Comparison of ENCODE assay signal across 25 mouse cellular contexts in the genomic region with DNA sequence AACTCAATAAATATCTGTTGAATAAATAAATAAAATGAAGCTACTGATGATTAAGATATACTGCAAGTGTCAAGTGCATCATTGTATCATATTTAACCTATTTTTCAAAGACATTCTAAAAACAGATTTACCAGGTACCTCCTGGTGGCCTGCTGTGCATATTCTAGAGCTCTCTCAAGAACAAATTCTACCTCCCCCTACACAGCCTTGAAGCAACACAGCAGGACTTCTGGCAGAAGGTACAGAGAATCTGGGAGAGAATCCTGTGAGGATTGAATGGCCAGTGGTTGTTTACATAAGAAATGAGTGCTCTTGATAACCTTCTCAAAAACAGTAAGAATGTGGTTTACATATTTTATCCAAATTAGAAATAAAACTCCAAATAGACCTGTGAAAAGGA.
DNase-seq lines count a peak whose midpoint lies in the region; ATAC-seq and TF ChIP-seq lines count a peak whose summit lies in the region.
"Had no signal": no experiment of that assay in that cellular context is flagged by ENCODE, and none has a peak within 500 bp of the region (broad histone marks: within the 10 kb centered on the region; RNA-seq: fewer than 3 reads in every experiment).

No protein-coding gene starts in this region.

- no peak overlapping the region for H3K27ac ChIP-seq in cerebellum, adult 2 months (ENCODE audit: insufficient read depth, low read length)
- H3K27ac ChIP-seq: forebrain, embryonic 10.5 days; forebrain, embryonic 13.5 days; heart, adult 2 months; heart, embryonic 10.5 days; heart, embryonic 13.5 days; hindbrain, embryonic 10.5 days; hindbrain, embryonic 13.5 days; intestine, embryonic 15.5 days had no signal

- no peaks in the 10 kb centered on the region for H3K27me3 ChIP-seq in cerebellum, adult 2 months (ENCODE audit: control insufficient read depth, insufficient read depth, low read length)
- H3K27me3 ChIP-seq: forebrain, embryonic 13.5 days; heart, embryonic 13.5 days; hindbrain, embryonic 13.5 days; intestine, embryonic 15.5 days had no signal

- intact Hi-C loops in heart, postnatal 14 days (cut with DNase I): no loop called here

- no peak overlapping the region for H3K4me3 ChIP-seq in cerebellum, adult 2 months (replicated peaks; ENCODE audit: insufficient read depth, low read depth, low read length)
- H3K4me3 ChIP-seq: forebrain, embryonic 10.5 days; forebrain, embryonic 13.5 days; heart, adult 2 months; heart, embryonic 10.5 days; heart, embryonic 13.5 days; hindbrain, embryonic 10.5 days; hindbrain, embryonic 13.5 days; intestine, embryonic 15.5 days had no signal

- TF ChIP-seq CTCF in cerebellum, adult 2 months (IDR thresholded peaks at IDR 0.05; ENCODE audit: borderline replicate concordance, insufficient read depth, low read depth, low read length): no peak

- ATAC-seq in cerebellum, adult (ENCODE audit: insufficient number of reproducible peaks, low FRiP score, low TSS enrichment): no peak; the same call in 1 of the 2 replicates
- ATAC-seq: activated CD4-positive, CD25-positive, alpha-beta regulatory T cell, adult 4 months; forebrain, embryonic 13.5 days; forebrain, embryonic 16.5 days; hindbrain, embryonic 16.5 days; intestine, embryonic 15.5 days had no signal

- DNase-seq in cerebellum, adult 11 months: peak; percentile 4
- DNase-seq in cerebellum, adult 2 months: peak; percentile 12 to 56
- peak; percentile 36 for DNase-seq in cerebellum, adult 9-11 months
- peak; percentile 4 to 12 for DNase-seq in cerebellum, postnatal 36 days
- DNase-seq in heart, postnatal 14 days: no peak
- no peak for DNase-seq in lung, adult 18-20 months
- no peak for DNase-seq in right cerebral cortex, adult 2 months (ENCODE audit: low spot score in 2 of 2)
- DNase-seq: adrenal gland, adult 8-10 months; adrenal gland, postnatal 25 days; gastrocnemius, postnatal 10 days; gastrocnemius, postnatal 36 days; heart, adult 2 months; heart, postnatal 36 days; kidney, adult 11 months had no signal

- TF ChIP-seq POLR2A in cerebellum, adult 2 months (IDR thresholded peaks at IDR 0.05; ENCODE audit: borderline replicate concordance, insufficient read depth, low read length): no peak

- peaks cover 2% of the 10 kb centered on the region; the same call in 1 of the 2 replicates for H3K4me1 ChIP-seq in cerebellum, adult 2 months (ENCODE audit: control insufficient read depth, insufficient read depth, low read length)
- H3K4me1 ChIP-seq: forebrain, embryonic 10.5 days; forebrain, embryonic 13.5 days; heart, embryonic 10.5 days; heart, embryonic 13.5 days; hindbrain, embryonic 10.5 days; hindbrain, embryonic 13.5 days; intestine, embryonic 15.5 days had no signal

Comparison
In these comparisons a context has a peak if more than half of its experiments do, and no peak if none do; other contexts are left out.
1. DNase-seq: peak in cerebellum, adult 11 months (single experiment), cerebellum, adult 2 months (2 of 2), cerebellum, adult 9-11 months (single experiment) and cerebellum, postnatal 36 days (2 of 2); none in heart, postnatal 14 days (0 of 2), lung, adult 18-20 months (0 of 2) and right cerebral cortex, adult 2 months (0 of 2).